Mouse (Mus musculus): ENCODE measurements around the gene Tnfrsf21. TPM values are rescaled to one million over a fixed set of nuclear protein-coding genes. Genes with fewer than 3 reads are reported as not detected.
A peak's percentile ranks its signal among the peaks of the same experiment; 100 is the strongest.

Tnfrsf21 gene
- polyA plus RNA-seq, 1 experiment from 2014 or later = 16.5 TPM

DNA sequence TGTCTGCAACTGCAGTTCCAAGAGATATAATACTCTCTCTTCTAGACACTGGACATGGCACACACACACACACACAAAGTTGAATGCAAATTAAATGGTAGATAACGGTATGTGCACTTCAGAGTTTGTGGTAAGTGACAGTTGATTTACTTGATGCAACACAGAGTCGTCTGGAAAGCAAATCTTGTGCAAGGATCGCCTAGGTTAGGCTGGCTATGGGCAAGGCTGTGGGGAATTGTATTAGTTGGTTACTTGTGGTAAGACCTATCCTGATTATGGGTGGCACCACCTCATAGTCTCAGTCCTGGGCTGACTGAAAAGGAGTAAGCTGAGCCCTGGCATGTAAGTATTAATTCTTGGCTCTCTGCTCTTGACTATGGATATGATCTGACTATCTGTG is 112.0 kb downstream of the Tnfrsf21 start:
- Histone ChIP-seq H3K36me3 (no peaks in the 10 kb centered on the region), H3K4me2 (replicated peaks) (no peak overlapping the region), H3K4me3 (replicated peaks) (no peak overlapping the region), H3K27me3 (replicated peaks) (no peaks in the 10 kb centered on the region), H3K27ac (no peak overlapping the region), H3K9ac (no peak overlapping the region), H3K9me3 (no peaks in the 10 kb centered on the region), H3K4me1 (replicated peaks) (no peaks in the 10 kb centered on the region)
- 42% methylated on average over 3 of the region's 3 CpGs for WGBS
- no peak for ATAC-seq

GRCm38 (mm10) chr17:43128908-43129533 is 112.7 kb downstream of the Tnfrsf21 start:
- H3K4me3 ChIP-seq (replicated peaks) = no peak overlapping the region
- no peaks in the 10 kb centered on the region for H3K36me3 ChIP-seq
- H3K9me3 ChIP-seq = no peaks in the 10 kb centered on the region
- no peaks in the 10 kb centered on the region for H3K4me1 ChIP-seq (replicated peaks)
- H3K4me2 ChIP-seq (replicated peaks) = no peak overlapping the region
- H3K27ac ChIP-seq = no peak overlapping the region
- no peaks in the 10 kb centered on the region for H3K27me3 ChIP-seq (replicated peaks)
- ATAC-seq = no peak
- 84% methylated on average over 7 of the region's 7 CpGs for WGBS
- no peak overlapping the region for H3K9ac ChIP-seq

GRCm38 (mm10) chr17:43130115-43130869 is 113.9 kb downstream of the Tnfrsf21 start:
- Histone ChIP-seq H3K9me3 (no peaks in the 10 kb centered on the region), H3K9ac (no peak overlapping the region), H3K4me1 (replicated peaks) (no peaks in the 10 kb centered on the region), H3K36me3 (no peaks in the 10 kb centered on the region), H3K27ac (no peak overlapping the region), H3K4me3 (replicated peaks) (no peak overlapping the region), H3K4me2 (replicated peaks) (no peak overlapping the region), H3K27me3 (replicated peaks) (no peaks in the 10 kb centered on the region)
- ATAC-seq = no peak
- 59% methylated on average over 3 of the region's 3 CpGs for WGBS

DNA sequence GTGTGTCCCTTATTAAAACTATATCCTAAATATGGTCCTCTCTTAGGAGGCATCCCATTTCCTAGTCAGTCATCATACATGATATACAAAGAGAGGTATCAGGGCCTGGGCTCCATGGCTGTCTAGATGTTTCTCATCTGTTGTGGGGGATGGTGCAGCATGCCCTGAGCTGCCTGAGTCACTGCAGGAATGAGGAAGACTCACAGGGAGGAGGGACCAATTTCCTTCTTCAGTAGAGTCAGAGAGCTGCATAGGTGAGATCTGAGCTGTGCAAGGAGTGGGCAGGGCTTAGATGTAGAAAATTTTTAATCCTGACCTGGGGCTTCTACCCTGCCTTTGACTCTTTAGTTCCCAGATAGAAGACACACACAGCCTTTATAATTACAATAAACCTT is 114.5 kb downstream of the Tnfrsf21 start:
- Histone ChIP-seq H3K4me1 (replicated peaks) (no peaks in the 10 kb centered on the region), H3K27me3 (replicated peaks) (no peaks in the 10 kb centered on the region), H3K36me3 (no peaks in the 10 kb centered on the region), H3K9ac (no peak overlapping the region), H3K4me3 (replicated peaks) (no peak overlapping the region), H3K27ac (no peak overlapping the region), H3K9me3 (no peaks in the 10 kb centered on the region), H3K4me2 (replicated peaks) (no peak overlapping the region)
- no peak for ATAC-seq

- ATAC-seq = no peak
- H3K4me1 ChIP-seq (replicated peaks) = no peaks in the 10 kb centered on the region
- no peak overlapping the region for H3K4me2 ChIP-seq (replicated peaks)
- H3K27me3 ChIP-seq (replicated peaks) = no peaks in the 10 kb centered on the region
- no peak overlapping the region for H3K9ac ChIP-seq
- no peak overlapping the region for H3K27ac ChIP-seq
- no peaks in the 10 kb centered on the region for H3K36me3 ChIP-seq
- H3K9me3 ChIP-seq = no peaks in the 10 kb centered on the region
- WGBS = 88% methylated on average over 5 of the region's 5 CpGs
- no peak overlapping the region for H3K4me3 ChIP-seq (replicated peaks)
Observed at GRCm38 (mm10) chr17:43132477-43132876, 116.1 kb downstream of the Tnfrsf21 start.

DNA sequence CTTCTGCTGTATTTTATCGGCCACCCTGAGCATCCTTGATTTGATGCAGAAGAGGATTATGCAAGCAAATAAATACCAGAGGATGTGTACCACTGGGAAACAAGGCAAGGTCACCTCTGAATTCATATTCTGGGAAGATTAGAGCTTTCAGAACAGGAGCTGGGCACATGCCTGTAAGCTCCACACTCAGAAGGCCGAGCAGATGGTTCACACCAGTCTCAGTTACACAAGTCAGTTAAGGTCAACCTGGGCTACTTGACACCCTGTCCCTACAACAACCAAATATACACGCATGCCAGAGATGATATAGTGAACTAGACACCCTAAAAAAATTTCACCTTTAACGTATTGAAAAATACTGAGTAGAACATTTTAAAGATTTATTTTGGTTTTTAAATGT is 116.8 kb downstream of the Tnfrsf21 start:
- Histone ChIP-seq H3K9ac (no peak overlapping the region), H3K36me3 (no peaks in the 10 kb centered on the region), H3K4me2 (replicated peaks) (no peak overlapping the region), H3K4me3 (replicated peaks) (no peak overlapping the region), H3K27me3 (replicated peaks) (no peaks in the 10 kb centered on the region), H3K27ac (no peak overlapping the region), H3K9me3 (no peaks in the 10 kb centered on the region), H3K4me1 (replicated peaks) (no peaks in the 10 kb centered on the region)
- no peak for ATAC-seq
- WGBS = 83% methylated on average over 4 of the region's 4 CpGs

DNA sequence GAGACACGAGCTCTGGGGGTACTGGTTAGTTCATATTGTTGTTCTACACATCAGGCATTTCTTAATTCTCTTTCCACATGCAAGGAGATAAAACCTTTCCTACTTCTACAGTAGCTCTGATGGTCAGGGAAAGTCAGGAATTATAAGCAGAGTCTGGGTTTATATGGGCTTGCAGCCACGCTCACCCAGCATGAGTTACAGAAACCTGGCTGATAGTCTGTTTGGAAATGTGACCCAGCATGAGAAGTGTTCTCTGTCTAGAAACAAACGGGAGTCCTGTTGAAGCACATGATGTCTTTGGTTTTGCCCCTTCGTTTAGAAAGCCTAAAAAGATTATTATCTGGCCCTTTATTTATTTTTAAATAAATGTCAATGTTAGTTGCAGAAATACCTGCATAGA is 118.6 kb downstream of the Tnfrsf21 start:
- Histone ChIP-seq H3K4me2 (replicated peaks) (no peak overlapping the region), H3K9ac (no peak overlapping the region), H3K4me1 (replicated peaks) (no peaks in the 10 kb centered on the region), H3K27ac (no peak overlapping the region), H3K9me3 (no peaks in the 10 kb centered on the region), H3K27me3 (replicated peaks) (no peaks in the 10 kb centered on the region), H3K36me3 (no peaks in the 10 kb centered on the region), H3K4me3 (replicated peaks) (no peak overlapping the region)
- ATAC-seq = no peak
- 60% methylated on average over 4 of the region's 4 CpGs for WGBS

GRCm38 (mm10) chr17:43135398-43136265 is 119.3 kb downstream of the Tnfrsf21 start:
- ATAC-seq = no peak

DNA sequence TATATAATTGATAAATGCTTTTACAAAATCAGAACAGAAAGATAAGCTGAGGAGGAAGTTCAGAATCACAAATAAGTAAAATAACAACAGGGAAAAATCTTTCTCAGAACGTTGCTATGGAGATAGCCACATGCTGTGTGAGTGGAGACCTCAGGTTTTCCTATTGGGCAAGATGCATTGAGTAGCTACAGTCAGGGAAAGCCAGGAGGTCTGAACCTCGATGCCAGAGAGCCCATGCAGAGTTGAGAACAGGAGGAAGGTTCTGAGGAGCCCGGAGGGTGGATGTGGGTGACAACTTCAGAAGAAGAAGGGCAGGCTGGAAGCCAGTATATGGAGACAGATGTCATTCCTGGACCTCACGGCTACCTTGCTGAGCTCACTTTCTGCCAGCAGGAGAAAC is 120.4 kb downstream of the Tnfrsf21 start:
- H3K4me1 ChIP-seq (replicated peaks) = no peaks in the 10 kb centered on the region
- ATAC-seq = no peak
- H3K4me3 ChIP-seq (replicated peaks) = no peak overlapping the region
- H3K27ac ChIP-seq = no peak overlapping the region
- 75% methylated on average over 4 of the region's 4 CpGs for WGBS
- H3K4me2 ChIP-seq (replicated peaks) = no peak overlapping the region
- no peak overlapping the region for H3K9ac ChIP-seq
- no peaks in the 10 kb centered on the region for H3K36me3 ChIP-seq
- H3K9me3 ChIP-seq = no peaks in the 10 kb centered on the region
- no peaks in the 10 kb centered on the region for H3K27me3 ChIP-seq (replicated peaks)

More at GRCm38 (mm10) chr17:43135398-43136265, 119.3 kb downstream of the Tnfrsf21 start:
- Histone ChIP-seq H3K27ac (no peak overlapping the region), H3K4me3 (replicated peaks) (no peak overlapping the region), H3K9me3 (no peaks in the 10 kb centered on the region), H3K9ac (no peak overlapping the region), H3K4me1 (replicated peaks) (no peaks in the 10 kb centered on the region), H3K4me2 (replicated peaks) (no peak overlapping the region), H3K36me3 (no peaks in the 10 kb centered on the region), H3K27me3 (replicated peaks) (no peaks in the 10 kb centered on the region)
- WGBS = 53% methylated on average over 7 of the region's 7 CpGs

- 93% methylated on average over 9 of the region's 9 CpGs for WGBS
Observed at GRCm38 (mm10) chr17:43137838-43138237, 121.5 kb downstream of the Tnfrsf21 start.

DNA sequence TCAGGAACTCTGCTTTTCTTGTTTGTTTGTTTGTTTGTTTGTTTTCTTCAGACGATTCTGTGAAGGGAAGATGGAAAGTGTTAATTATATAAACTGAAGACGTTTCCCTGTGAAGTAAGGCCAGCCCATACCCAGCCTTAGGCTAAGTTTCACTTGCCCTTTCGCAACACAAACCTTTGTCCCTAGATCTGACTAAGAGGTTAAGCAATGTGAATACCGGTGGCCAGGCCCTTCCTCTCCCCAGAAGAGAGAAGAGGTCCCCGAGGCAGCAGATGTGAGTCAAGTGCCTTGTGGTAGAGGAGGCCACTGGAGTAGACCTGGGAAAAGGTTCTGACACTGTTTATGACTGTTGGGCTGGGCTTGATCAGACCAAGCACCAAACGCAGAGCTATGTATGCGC is 122.0 kb downstream of the Tnfrsf21 start:
- Histone ChIP-seq H3K9me3 (no peaks in the 10 kb centered on the region), H3K4me1 (replicated peaks) (no peaks in the 10 kb centered on the region), H3K4me3 (replicated peaks) (no peak overlapping the region), H3K4me2 (replicated peaks) (no peak overlapping the region), H3K9ac (no peak overlapping the region), H3K27me3 (replicated peaks) (no peaks in the 10 kb centered on the region), H3K36me3 (no peaks in the 10 kb centered on the region), H3K27ac (0 out of 2 replicates have a peak overlapping the region, but pooled peaks have one; percentile 27)
- peak; percentile 89 for ATAC-seq
- WGBS = 60% methylated on average over 7 of the region's 7 CpGs

More at GRCm38 (mm10) chr17:43137838-43138237, 121.5 kb downstream of the Tnfrsf21 start:
- Histone ChIP-seq H3K4me1 (replicated peaks) (no peaks in the 10 kb centered on the region), H3K9ac (no peak overlapping the region), H3K4me2 (replicated peaks) (no peak overlapping the region), H3K4me3 (replicated peaks) (no peak overlapping the region), H3K27ac (no peak overlapping the region), H3K9me3 (no peaks in the 10 kb centered on the region), H3K27me3 (replicated peaks) (no peaks in the 10 kb centered on the region), H3K36me3 (no peaks in the 10 kb centered on the region)
- peak; percentile 20; the same call in 1 of the 2 replicates for ATAC-seq

Measured in intestine, embryonic 15.5 days (tissue).